Mouse (Mus musculus) layer of hippocampus, postnatal 14 days (tissue): Measurements from ENCODE around the gene Tpsb2. TPM values are rescaled to one million over a fixed set of nuclear protein-coding genes. Genes with fewer than 3 reads are reported as not detected.
A peak's percentile ranks its signal among the peaks of the same experiment; 100 is the strongest.

Source experiments
- DNase-seq, 2 experiments: peaks; one replicate each; pipeline ENCODE4 v3.0.0; 2021 to 2022; ENCODE audit warnings: low spot score in 2 of 2, mixed read lengths in 1 of 2
- long read RNA-seq, 2 experiments: library from polyadenylated mRNA; stranded (forward); transcript quantifications; one replicate each; pipeline ENCODE4 v2.0.0; 2021
- total RNA-seq, 2 experiments: library from RNA; stranded (reverse); gene quantifications; 2 replicates each; pipeline ENCODE4 v1.2.3; 2021

Tpsb2 gene
- total RNA-seq: 1 to 10 TPM in 1 of 2 experiments, under 1 TPM in 1; 0.36 to 1.8 TPM
- long read RNA-seq, experiment 1: 0 reads
- long read RNA-seq, experiment 2, partial matches to known transcripts: 0 of 1 reads
- long read RNA-seq, experiment 2, other reads (novel, unspliced or antisense): 0 of 1 reads

DNA sequence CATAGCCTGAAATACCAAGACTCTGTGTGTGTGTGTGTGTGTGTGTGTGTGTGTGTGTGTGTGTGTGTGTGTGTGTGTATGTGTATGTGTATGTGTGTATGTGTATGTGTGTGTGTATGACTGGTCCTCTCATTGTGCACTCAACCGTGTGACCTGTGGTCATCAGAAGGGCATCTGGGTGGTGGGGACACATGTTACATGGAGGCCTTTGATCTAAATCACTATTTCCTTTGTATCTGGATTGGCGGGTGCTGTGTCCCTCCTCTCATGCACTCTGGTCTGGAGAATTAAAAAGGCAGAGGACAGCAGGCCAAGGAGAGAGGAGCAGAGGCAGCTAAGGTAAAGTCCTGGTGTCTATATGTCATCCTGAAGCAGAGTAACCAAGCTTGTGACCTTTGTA, at the start of gene Tpsb2:
Gene Tpsb2 (plus strand): TSS at position 301 of the 400 bp plus-strand sequence.
- no peak for DNase-seq

DNA sequence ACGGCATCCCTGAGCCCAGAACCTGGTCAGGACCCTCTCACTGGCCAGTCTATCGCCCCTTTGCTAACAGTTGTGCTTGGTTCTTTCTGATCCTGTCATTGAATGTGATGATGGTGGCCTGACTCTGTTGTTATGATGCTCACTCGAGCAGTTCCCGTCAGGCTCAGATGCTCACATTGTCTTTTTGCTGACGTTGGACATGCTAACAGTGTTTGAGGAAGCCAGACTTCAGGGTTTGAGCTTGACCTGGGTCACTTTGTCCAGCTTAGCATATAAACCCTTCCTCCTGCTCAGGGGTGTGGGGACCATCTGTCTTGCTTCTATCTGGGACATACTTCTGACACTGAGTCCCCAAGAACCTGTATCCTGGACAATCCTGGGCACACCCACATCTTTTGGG, 47.8 kb upstream of the Tpsb2 start, which contains the start of gene Prss29:
Gene Prss29 (plus strand): TSS at position 301 of the 400 bp plus-strand sequence.
- no peak for DNase-seq

- DNase-seq: no peak
These were observed 45.3 kb upstream of the Tpsb2 start for GRCm38 (mm10) chr17:25320819-25321218.

DNA sequence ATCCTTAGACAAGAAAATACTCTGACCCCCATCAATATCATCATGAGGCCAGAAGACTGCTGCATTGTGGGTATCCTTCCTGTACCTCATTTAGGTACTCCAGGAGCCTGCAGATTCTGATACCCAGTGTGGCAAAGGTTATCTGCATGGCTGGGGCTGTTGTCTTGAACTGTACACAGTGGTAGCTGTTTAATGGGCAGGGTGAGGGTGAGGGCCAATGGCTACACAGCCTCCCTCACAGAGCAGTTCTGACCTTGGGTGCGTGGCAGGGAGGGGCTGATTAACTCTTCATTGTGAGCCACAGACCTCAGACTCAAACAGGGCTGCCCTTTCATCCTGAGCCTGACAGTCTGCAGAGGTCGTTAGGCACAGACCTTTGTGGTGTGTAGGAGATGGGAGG, 43.2 kb upstream of the Tpsb2 start:
- no peak for DNase-seq

DNA sequence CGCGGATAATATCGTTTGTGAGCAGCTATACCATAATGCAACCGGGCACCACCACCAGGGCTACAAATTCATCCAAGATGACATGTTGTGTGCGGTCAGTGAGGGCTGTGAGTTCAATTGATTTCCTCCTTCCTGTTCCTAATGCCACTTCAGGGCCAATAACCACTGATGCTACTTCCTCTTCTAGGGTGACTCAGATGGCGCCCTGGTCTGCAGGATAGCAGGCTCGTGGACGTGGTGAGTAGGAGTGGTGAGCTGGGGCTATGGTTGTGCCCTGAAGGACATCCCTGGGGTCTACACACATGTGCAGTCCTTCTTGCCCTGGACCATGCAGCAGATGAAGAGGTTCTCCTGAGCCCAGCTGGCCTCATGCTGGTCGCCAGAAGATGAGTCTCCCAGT, 33.8 kb upstream of the Tpsb2 start:
- DNase-seq: no peak

DNA sequence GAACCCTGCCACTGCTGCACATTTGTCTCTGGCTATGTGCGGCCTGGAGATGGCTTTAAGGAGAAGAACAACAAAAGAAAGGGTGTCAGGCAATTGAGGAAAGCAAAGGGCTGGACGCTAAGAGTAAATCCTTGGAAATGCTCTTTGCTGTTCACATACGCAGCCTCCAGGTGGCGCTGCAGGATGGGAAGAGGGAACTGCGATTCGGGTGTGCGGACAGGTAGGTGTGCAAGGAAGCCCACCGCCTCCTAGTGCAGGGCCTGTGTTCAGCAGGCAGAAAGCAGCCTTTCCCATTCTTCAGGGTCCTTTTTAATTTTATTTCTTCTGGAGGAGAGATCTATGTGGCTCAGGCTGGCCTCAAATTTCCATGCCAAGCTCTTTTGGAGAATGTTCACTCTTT, 32.2 kb upstream of the Tpsb2 start:
- DNase-seq: peak; percentile 61 to 63

DNA sequence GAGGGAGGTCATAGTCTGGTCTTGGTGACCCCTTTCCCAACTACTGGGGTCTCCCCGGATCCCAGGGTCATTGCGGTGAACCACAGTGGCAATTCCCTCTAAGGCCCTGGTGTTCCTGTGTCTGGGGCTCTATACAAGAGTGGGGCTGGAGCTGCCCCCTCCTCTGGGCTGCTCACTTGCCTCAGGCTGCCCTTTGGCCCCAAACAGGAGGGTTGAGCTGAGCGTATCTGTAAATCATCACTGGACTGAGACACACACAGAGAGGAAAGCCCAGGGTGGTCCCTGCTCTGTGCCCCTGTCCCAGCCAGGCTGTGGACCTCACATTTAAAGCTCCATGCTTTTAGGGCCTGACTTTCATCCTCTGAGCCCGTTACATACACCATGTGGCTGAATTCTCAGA, 27.9 kb upstream of the Tpsb2 start:
- no peak for DNase-seq

DNA sequence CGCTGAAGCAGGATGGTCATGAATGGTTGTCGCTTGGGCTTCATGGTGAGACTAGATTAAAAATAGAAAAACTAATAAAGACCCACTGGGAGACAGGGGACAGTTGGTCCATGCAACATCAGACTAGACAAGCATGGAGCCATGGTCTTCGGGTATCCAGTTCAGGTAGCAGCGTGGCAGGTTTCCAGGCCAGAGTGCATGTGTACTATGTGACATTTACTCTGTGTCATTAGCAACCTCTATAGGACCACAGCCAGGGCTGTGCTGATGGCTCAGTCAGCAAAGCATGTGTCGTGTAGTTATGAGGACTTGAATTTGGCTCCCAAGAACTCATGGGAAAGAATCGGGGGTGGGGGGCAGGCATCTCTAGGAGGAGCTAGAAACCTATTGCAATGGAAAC, 26.1 kb upstream of the Tpsb2 start:
- no peak for DNase-seq

DNA sequence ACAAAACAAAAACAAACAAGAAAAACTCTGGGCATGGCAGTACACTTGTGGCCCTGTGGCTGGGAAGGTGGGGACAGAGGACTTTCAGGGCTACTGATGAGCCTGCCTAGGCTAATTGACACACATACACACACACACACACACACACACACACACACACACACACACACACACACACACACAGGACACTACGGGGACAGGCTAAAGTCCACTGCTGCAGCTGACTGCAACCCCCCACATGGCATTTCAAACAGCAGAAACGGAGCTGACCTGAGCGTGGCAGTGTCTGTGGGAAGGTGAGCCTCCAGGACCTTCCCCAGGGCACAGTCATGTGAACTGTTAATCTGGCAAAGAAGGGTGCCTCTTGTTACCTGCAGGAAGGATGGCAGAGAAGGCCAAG, 24.6 kb upstream of the Tpsb2 start:
- no peak for DNase-seq

- no peak for DNase-seq
These were observed 20.6 kb upstream of the Tpsb2 start, which contains the start of gene Tpsab1 for GRCm38 (mm10) chr17:25345462-25345861. Gene Tpsab1 (minus strand): TSS chr17:25345562.

DNA sequence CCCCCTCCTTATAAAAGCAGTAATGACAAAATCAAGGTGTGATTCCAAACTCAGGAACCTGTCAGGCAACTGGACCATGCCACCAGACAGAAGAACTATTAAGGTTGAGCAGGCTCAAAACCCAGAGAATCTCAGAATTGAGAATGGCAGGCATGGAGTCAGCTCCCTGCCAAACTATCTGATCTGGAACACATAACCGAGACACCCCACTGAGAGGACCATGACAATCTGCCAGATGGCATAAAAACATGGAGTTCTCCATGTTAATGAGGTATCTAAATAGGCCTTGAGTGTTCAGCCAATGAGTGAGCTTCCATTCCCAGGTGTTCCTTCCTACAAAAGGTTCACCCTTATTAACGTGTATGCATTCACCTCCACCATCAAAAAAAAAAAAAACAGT, 4.8 kb upstream of the Tpsb2 start:
- DNase-seq: no peak

DNA sequence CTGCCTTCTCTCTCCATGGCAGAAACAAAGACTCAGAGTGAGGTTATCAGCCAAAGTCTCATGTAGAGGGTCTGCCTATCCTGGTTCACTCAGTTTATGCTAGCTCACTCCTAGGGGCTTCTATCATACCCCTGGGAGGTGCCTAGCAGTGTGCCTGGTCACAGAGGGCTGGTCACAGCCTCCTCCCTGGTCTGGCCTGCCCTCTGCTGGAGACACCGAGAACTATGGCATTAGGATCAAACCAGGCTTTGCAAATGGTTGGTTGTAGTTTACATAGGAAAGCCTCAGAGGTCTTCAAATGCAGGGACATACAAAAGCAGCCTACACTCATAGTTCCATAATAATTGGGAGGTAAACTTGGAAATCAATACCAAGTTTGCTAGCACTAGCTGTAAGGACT, 2.4 kb upstream of the Tpsb2 start:
- DNase-seq: peak in 1 of 2 experiments; percentile 37

DNA sequence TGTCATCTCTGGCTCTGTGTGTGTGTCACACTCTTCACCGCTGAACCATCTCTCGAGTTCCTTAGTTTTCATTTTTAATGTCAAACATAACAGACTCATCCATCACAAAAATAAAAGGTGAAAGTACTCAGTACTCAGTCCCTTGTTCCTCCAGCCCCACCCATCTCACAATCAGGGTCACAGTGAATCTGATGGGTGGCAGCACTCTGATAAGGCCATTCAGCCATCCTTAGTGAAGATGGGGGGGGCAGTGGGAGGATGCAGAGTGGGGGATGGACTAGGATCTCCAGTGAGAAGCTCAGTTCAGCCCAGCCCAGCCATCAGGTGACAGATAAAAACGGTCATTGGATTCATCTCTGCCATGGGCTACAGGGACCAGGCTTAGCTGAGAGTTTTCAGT, 2.9 kb downstream of the Tpsb2 start, which contains the start of gene Tpsg1:
Gene Tpsg1 (plus strand): TSS at position 301 of the 400 bp plus-strand sequence.
- DNase-seq: no peak

- DNase-seq: no peak
These were observed 6.4 kb downstream of the Tpsb2 start for GRCm38 (mm10) chr17:25372491-25372890.

DNA sequence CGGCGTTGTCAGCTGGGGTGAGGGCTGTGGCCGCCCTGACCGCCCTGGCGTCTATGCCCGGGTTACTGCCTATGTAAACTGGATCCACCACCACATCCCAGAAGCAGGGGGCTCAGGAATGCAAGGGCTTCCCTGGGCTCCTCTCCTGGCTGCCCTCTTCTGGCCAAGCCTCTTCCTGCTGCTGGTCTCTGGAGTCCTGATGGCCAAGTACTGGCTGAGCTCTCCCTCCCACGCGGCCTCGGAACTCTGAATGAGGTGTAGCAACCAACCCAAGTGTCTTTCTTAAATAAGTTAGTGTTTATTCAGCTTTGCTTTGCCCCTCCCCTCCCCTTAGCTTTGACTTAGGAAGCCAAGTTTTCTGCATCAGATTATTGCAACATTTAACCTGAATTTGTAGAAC, 7.9 kb downstream of the Tpsb2 start:
- DNase-seq: no peak

GRCm38 (mm10) chr17:25394526-25394925, 28.4 kb downstream of the Tpsb2 start:
- DNase-seq: no peak

- DNase-seq: peak; percentile 77 to 84
These were observed 31.9 kb downstream of the Tpsb2 start for GRCm38 (mm10) chr17:25397804-25398519.

DNA sequence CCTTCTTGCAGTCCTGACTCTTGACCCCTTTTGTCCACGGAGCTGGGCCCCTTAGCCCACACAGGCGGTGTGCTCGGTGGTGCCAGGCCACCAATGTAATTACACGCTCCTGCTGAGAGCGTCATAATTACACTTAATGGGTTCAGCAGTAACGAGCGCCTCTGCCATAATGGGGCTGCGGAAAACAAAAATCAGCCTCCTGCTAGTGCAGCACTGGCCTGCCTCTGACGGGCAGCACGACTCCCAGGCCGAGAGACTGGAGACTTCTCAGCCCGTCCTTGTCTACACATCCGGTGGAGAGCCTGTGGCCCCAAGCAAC, 32.4 kb downstream of the Tpsb2 start:
- no peak for DNase-seq

DNA sequence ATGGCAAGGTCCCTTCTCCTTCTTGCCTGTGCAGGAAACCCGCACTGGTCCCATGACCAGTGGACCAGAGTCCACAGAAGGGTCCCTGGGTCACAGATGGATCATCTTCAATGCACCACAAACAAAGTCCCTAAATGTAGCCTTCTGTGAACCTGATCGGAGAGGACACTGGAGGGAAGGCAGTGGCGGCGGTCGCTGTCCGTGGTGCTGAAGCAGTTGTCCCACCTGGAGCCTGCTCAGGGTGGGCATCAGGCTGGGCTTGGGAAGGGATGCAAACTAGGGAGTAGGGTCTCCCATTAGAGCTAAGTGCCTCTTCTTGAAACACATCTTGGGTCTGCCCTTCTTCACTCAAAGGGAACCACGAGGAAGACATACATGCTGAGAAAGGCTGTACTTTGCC, 34.3 kb downstream of the Tpsb2 start:
- DNase-seq: no peak

- DNase-seq: no peak
These were observed 35.4 kb downstream of the Tpsb2 start for GRCm38 (mm10) chr17:25401491-25401890.

DNA sequence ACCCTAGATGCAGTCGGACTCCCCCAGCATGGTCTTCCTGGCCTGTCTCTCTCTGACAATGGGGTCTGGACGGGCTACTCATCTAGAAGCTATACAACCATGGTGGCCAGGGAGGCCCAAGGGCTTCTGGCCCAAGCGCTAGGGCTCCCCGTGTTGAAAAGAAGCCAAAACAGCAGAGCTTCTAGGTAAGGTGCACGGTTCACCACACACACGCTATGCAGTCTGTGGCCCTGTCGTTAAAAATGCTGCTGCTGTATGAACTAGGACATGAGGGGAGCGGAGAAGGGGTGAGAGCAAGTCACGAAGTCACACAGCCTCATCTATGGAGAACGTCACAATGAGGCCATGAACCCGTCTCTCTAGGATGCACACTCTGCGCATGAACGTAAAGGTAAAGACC, 36.1 kb downstream of the Tpsb2 start:
- no peak for DNase-seq

DNA sequence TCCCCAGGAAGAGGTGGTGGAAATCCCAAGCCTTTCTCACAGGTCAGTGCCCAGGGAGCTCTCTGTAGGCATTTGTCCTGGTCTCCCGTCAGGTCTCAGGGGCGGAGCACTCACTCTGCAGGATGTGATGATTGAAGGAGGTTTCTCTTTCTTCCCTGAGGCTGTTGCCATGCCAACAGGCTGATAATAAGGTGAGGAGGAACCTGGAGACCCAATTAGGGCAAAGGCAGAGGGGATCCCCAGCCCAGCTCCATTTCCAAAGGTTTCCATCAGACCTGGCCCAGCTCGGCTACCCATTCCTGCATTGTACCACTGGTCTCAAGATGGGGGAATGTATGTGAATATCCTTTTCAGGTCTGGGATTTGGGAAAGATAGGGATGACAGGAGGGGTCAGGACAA, 38.1 kb downstream of the Tpsb2 start:
- no peak for DNase-seq

DNA sequence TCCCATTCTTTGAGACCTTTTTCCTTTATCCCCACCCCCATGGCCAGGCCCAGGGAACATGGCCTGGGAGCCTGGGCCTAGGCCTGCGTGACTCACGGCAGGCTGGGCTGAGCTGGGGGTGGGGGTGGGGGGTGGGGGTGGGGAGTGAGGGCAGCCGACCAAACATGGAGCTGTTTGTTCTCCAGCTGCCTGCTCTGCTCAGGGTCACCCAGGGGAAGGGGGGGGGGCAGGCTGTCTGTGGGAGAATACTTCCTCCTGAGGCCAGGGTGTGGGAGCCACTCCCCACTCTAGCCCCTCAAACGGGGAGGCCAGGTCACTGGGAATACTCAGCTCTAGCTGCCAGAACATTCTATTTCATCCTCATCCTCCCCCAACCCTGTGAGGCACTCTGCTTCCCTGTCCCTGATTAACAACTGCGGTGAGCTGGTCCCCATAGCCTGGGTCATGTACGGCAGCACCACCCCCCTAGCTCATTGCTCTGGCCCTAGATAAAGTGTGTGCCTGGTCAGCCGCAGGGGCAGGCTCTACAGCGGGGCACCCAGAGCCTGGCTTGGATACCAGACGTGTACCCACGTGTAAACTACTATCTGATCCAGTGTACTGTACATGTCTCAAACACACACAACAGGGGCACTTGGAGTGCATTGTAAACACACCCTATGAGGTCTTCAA, 39.3 kb downstream of the Tpsb2 start:
- DNase-seq: no peak
